15 mouse cellular contexts compared by ENCODE assay signal in the genomic region with DNA sequence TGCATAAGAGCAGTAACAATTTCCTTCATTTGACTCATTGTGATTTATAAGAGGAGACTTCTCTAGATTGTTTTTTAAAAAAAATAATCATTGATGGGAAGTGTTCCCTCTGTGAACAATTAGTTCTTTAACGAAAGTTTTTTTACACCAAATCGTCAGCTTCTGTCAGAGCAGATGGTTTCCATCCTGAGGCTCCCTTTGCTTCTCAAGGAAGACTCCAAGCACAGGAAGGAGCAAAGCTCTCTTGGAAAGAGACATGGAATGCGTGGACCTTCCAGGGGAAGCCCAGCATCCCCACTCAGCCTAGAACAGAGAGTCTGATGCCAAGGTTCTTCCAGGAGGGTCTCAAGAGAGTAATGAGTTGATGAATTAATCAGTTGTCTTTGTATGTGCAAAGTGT.
DNase-seq lines count a peak whose midpoint lies in the region; ATAC-seq lines count a peak whose summit lies in the region.
"Had no signal": no experiment of that assay in that cellular context is flagged by ENCODE, and none has a peak within 500 bp of the region (broad histone marks: within the 10 kb centered on the region; RNA-seq: fewer than 3 reads in every experiment).

No protein-coding gene starts in this region.

- H3K4me2 ChIP-seq in embryonic facial prominence, embryonic 13.5 days, result no peak overlapping the region
- H3K4me2 ChIP-seq in kidney, embryonic 15.5 days, result no peak overlapping the region
- no peak overlapping the region for H3K4me2 ChIP-seq in lung, embryonic 16.5 days (ENCODE audit: low read depth, low read length)
- no peak overlapping the region for H3K4me2 ChIP-seq in stomach, embryonic 16.5 days (ENCODE audit: low read depth, low read length)
- H3K4me2 ChIP-seq: hindbrain, embryonic 13.5 days; intestine, embryonic 15.5 days; limb, embryonic 15.5 days had no signal

- 52% methylated on average over 3 of the region's 3 CpGs for WGBS in embryonic facial prominence, embryonic 13.5 days
- 68% methylated on average over 3 of the region's 3 CpGs for WGBS in embryonic facial prominence, embryonic 10.5 days
- WGBS in kidney, embryonic 15.5 days, result 31% methylated on average over 3 of the region's 3 CpGs
- WGBS in lung, embryonic 16.5 days, result 35% methylated on average over 3 of the region's 3 CpGs
- 34% methylated on average over 3 of the region's 3 CpGs for whole genome bisulfite sequencing in stomach, embryonic 16.5 days

- H3K4me3 ChIP-seq in embryonic facial prominence, embryonic 13.5 days, result no peak overlapping the region
- H3K4me3 ChIP-seq in embryonic facial prominence, embryonic 10.5 days, result no peak overlapping the region
- no peak overlapping the region for H3K4me3 ChIP-seq in kidney, embryonic 15.5 days (replicated peaks)
- H3K4me3 ChIP-seq in lung, embryonic 16.5 days (ENCODE audit: low read length), result no peak overlapping the region
- H3K4me3 ChIP-seq in stomach, embryonic 16.5 days (replicated peaks; ENCODE audit: low read length), result no peak overlapping the region
- H3K4me3 ChIP-seq: hindbrain, embryonic 13.5 days; intestine, embryonic 15.5 days; limb, embryonic 15.5 days had no signal

- peak overlapping the region; percentile 55; the same call in 1 of the 2 replicates for H3K27ac ChIP-seq in embryonic facial prominence, embryonic 13.5 days
- H3K27ac ChIP-seq in embryonic facial prominence, embryonic 10.5 days (replicated peaks), result no peak overlapping the region
- peak overlapping the region; percentile 76 for H3K27ac ChIP-seq in kidney, embryonic 15.5 days
- H3K27ac ChIP-seq in lung, embryonic 16.5 days (ENCODE audit: low read length), result no peak overlapping the region
- H3K27ac ChIP-seq in stomach, embryonic 16.5 days (ENCODE audit: low read length), result peak overlapping the region; percentile 60; the same call in 1 of the 2 replicates
- H3K27ac ChIP-seq: hindbrain, embryonic 13.5 days; intestine, embryonic 15.5 days had no signal

- H3K9me3 ChIP-seq in embryonic facial prominence, embryonic 13.5 days, result no peaks in the 10 kb centered on the region
- no peaks in the 10 kb centered on the region for H3K9me3 ChIP-seq in embryonic facial prominence, embryonic 10.5 days
- no peaks in the 10 kb centered on the region for H3K9me3 ChIP-seq in kidney, embryonic 15.5 days (replicated peaks)
- no peaks in the 10 kb centered on the region for H3K9me3 ChIP-seq in lung, embryonic 16.5 days (ENCODE audit: control insufficient read depth, low read length)
- H3K9me3 ChIP-seq in stomach, embryonic 16.5 days (replicated peaks; ENCODE audit: control insufficient read depth, low read length), result no peaks in the 10 kb centered on the region
- H3K9me3 ChIP-seq: hindbrain, embryonic 13.5 days; intestine, embryonic 15.5 days; limb, embryonic 15.5 days had no signal

- no peak for ATAC-seq in embryonic facial prominence, embryonic 13.5 days (ENCODE audit: insufficient number of reproducible peaks, insufficient read depth, low FRiP score, low TSS enrichment, low read depth)
- peak; percentile 45 for ATAC-seq in kidney, embryonic 15.5 days (replicated peaks; ENCODE audit: low FRiP score)
- ATAC-seq in lung, embryonic 16.5 days (ENCODE audit: low read depth), result peak; percentile 77
- peak; percentile 40; the same call in 1 of the 2 replicates for ATAC-seq in stomach, embryonic 16.5 days (ENCODE audit: insufficient read depth, low FRiP score)
- ATAC-seq: intestine, embryonic 15.5 days had no signal

- H3K36me3 ChIP-seq in embryonic facial prominence, embryonic 13.5 days, result no peaks in the 10 kb centered on the region
- no peaks in the 10 kb centered on the region for H3K36me3 ChIP-seq in embryonic facial prominence, embryonic 10.5 days (replicated peaks)
- no peaks in the 10 kb centered on the region for H3K36me3 ChIP-seq in kidney, embryonic 15.5 days
- no peaks in the 10 kb centered on the region for H3K36me3 ChIP-seq in lung, embryonic 16.5 days (ENCODE audit: control insufficient read depth, insufficient read depth, low read length)
- no peaks in the 10 kb centered on the region for H3K36me3 ChIP-seq in stomach, embryonic 16.5 days (ENCODE audit: control insufficient read depth, insufficient read depth, low read length)
- H3K36me3 ChIP-seq: hindbrain, embryonic 13.5 days; intestine, embryonic 15.5 days; limb, embryonic 15.5 days had no signal

- DNase-seq in embryonic facial prominence, embryonic 10.5 days (ENCODE audit: low spot score), result no peak
- DNase-seq in kidney, adult 8-10 months, result no peak
- DNase-seq in lung, postnatal 36 days, result no peak
- no peak for DNase-seq in neural tube, embryonic 10.5 days (ENCODE audit: extremely low spot score, low spot score)
- DNase-seq: adrenal gland, adult 2 months; cerebellum, adult 11 months; right cerebral cortex, adult 18-20 months; thymus, adult 18-20 months had no signal

- H3K4me1 ChIP-seq in embryonic facial prominence, embryonic 13.5 days, result peaks cover 9% of the 10 kb centered on the region; the same call in 1 of the 2 replicates
- no peaks in the 10 kb centered on the region for H3K4me1 ChIP-seq in embryonic facial prominence, embryonic 10.5 days
- peaks cover 24% of the 10 kb centered on the region for H3K4me1 ChIP-seq in kidney, embryonic 15.5 days
- H3K4me1 ChIP-seq in lung, embryonic 16.5 days (replicated peaks; ENCODE audit: control insufficient read depth, insufficient read depth, low read length), result peaks cover 4% of the 10 kb centered on the region
- H3K4me1 ChIP-seq in stomach, embryonic 16.5 days (ENCODE audit: control insufficient read depth, insufficient read depth, low read length), result peaks cover 3% of the 10 kb centered on the region; the same call in 1 of the 2 replicates
- H3K4me1 ChIP-seq: hindbrain, embryonic 13.5 days; intestine, embryonic 15.5 days had no signal

- H3K27me3 ChIP-seq in embryonic facial prominence, embryonic 13.5 days, result no peaks in the 10 kb centered on the region
- H3K27me3 ChIP-seq in embryonic facial prominence, embryonic 10.5 days (replicated peaks; ENCODE audit: low read depth, poor library complexity, severe bottlenecking), result no peaks in the 10 kb centered on the region
- no peaks in the 10 kb centered on the region for H3K27me3 ChIP-seq in kidney, embryonic 15.5 days
- no peaks in the 10 kb centered on the region for H3K27me3 ChIP-seq in lung, embryonic 16.5 days (ENCODE audit: control insufficient read depth, insufficient read depth, low read depth, low read length)
- H3K27me3 ChIP-seq in stomach, embryonic 16.5 days (ENCODE audit: control insufficient read depth, insufficient read depth, low read length), result no peaks in the 10 kb centered on the region
- H3K27me3 ChIP-seq: hindbrain, embryonic 13.5 days; intestine, embryonic 15.5 days; limb, embryonic 15.5 days had no signal

- H3K9ac ChIP-seq in embryonic facial prominence, embryonic 13.5 days, result no peak overlapping the region
- no peak overlapping the region for H3K9ac ChIP-seq in kidney, embryonic 15.5 days
- H3K9ac ChIP-seq in lung, embryonic 16.5 days (ENCODE audit: low read length), result no peak overlapping the region
- H3K9ac ChIP-seq in stomach, embryonic 16.5 days (ENCODE audit: low read length), result no peak overlapping the region
- H3K9ac ChIP-seq: hindbrain, embryonic 13.5 days; intestine, embryonic 15.5 days; limb, embryonic 15.5 days had no signal

Comparison
In these comparisons a context has a peak if more than half of its experiments do, and no peak if none do; other contexts are left out.
1. H3K27ac ChIP-seq: peak in embryonic facial prominence, embryonic 13.5 days (single experiment), kidney, embryonic 15.5 days (single experiment) and stomach, embryonic 16.5 days (single experiment); none in embryonic facial prominence, embryonic 10.5 days (single experiment) and lung, embryonic 16.5 days (single experiment).